Mouse (Mus musculus): ENCODE data around the gene Mmab. TPM values are rescaled to one million over a fixed set of nuclear protein-coding genes. Genes with fewer than 3 reads are reported as not detected.

Gene Mmab
- total RNA-seq, 2 experiments from 2014 or later, result 19.2 to 19.4 TPM

DNA sequence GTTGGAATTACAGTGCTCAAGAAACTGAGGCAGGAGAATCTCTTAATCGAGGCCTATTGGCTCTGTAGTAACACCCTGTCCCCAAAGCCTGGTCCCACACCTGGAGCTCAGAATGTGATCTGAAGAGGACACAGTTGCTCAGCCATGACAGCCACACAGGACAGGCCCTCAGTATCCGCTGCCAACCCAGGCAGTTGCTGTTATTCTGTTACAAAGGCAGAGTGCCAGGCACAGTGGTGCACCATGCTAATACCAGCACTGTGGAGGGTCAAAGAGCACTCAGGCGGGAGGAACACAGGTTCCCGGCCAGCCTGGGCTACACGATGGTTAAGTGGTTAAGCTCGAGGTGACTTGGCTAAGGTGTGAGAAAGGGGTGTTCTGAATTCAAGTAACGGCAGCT, 14.1 kb downstream of the Mmab start:
- DNase-seq (ENCODE audit: low spot score), result peak; percentile 21

DNA sequence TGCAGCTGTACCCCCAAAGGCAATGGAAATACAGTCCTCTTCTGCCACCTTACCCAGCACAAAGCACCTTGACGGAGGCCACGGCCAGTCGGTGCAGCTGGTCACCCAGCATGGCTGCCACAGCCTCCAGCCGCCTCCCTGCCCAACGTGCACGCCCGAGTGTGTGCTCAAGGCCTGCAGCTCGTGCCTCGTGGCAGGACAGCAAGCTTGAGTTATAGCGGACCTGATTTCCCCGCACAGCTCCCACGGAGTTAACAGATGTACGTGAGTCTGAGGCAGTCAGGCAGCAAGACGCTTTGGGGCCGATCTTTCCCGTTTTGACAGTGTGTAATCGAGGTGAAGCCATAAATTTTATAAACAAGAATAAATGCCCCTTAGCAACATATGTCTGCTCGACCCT, 15.2 kb downstream of the Mmab start:
- no peak for DNase-seq (ENCODE audit: low spot score)

DNA sequence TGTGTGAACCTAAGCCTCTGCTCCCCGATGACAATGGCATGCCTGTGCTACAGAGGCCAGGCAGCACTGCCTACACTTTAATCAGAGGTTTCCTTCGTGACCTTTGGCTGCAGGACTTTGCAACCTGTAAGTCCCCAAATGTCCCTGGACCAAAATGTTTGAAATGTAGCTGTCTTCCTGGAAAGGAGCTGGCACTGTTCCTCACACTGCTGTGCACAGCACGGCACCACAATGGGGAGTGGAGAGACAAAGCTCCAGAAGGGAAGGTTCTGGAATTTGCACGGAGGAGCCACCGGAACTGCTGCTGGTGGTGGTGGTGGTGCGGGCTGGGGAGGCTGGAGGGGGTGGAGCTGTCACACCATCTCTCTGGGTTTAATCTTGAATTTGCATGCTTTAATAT, 17.1 kb downstream of the Mmab start:
- no peak for DNase-seq (ENCODE audit: low spot score)

DNA sequence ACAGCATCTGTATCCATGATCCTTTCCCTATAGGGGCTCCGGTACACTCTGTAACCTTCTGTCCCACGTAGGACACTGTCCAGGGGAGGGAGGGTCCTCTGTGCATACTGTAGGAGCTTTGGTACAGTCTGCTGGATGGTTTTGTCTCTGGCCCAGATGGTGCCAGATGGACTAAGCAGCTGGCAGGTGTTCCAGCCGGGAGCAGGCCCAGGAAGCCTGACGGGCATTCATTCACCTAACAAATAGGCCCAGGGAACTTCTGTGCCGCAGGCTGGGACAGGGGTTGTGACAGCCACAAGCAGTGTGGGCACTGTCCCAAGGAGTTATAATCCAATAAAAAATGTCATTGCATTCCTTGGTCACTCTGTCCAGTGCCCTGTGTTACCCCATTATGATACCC, 19.9 kb downstream of the Mmab start:
- no peak for DNase-seq (ENCODE audit: low spot score)

DNA sequence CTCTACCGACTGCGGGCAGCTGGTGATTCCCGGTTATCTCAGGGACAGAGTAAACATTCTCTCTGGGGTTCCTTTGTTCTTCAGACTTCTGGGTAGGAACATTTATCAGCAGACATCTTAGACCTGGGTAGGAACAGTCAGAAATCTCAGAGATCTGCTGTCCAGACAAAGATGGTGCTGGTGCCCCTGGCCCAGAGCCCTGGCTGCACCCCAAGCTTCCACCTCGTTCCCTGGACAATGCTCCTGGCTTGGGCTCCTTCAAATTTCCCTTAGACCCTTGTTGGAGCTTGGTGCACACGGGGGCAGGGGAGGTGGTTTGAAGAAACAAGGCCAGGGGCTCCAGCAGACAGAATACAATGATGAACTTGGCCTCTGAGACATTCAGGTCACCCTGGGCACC, 21.3 kb downstream of the Mmab start:
- DNase-seq (ENCODE audit: low spot score), result no peak

DNA sequence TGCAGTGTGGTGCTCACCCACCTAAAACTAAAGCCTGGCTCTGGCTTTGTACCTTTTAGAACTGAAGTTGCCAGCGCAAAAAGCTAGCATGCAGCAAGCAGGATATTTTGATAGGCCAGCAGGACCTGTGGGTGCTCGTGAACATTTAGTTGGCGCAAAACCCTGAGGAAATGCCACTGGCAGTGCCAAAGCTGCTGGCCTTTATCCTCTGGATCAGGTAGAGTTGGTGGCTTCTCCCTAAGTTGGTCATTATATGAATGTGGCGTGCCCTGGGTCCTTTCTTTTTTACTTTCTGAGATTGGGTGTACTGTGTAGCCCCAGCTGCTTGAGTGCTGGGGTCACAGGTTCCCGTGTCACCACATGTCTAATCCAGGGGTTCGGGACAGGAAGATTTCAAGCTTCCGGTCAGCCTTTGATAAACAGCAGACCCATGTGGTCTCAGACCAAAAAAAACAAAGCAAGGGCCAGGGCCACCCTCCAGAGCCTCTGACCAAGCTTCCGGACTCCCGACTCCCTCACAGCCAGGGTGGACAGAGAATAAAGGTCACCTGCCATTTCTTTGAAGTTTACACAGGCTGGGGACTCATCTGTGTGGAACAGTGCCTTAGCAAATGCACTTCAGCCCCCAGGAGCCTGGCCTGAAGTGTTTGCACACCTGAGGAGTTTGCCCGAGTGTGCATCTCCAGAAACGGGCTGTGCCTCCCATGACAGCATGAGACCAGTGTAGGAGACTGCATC, 22.1 kb downstream of the Mmab start:
- DNase-seq (ENCODE audit: low spot score), result no peak

DNA sequence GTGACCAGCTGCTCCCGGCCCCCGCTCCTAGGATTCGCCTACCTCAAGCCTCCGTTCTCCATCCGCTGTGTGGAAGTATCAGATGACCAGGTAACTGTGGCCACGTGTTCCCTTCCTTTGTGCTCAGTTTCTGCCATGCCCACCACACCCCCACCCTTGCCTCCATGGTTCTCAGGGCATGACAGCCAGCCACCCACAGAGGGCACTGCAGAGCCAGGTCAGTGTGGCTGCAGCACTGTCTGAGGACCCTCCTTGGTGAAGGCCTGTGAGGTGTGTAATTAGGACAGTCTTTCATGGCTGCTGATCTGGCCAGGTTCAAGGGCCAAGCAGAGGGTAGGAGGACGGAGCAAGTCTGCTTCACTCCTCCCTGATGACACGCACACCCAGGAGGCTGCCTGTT, 25.3 kb downstream of the Mmab start:
- DNase-seq (ENCODE audit: low spot score), result no peak

DNA sequence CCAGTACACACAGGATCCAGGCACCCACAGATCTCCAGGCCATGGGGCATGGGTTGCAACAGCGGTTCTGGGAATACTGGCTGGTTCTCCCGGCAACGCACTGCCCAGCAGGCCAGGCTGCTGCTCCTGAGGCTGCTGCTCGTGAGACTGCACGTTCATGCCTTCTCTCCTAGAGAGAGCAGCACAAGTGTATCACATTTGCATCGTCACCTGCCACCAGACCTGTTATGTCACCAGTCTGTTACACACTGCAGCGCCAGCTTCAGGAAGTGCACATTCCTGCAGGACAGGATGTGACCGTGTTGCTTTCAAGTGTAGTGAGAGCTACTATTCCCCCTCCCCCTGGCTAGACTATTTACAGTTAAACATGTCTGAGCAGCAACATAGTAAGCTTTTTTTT, 27.0 kb downstream of the Mmab start:
- DNase-seq (ENCODE audit: low spot score), result no peak

DNA sequence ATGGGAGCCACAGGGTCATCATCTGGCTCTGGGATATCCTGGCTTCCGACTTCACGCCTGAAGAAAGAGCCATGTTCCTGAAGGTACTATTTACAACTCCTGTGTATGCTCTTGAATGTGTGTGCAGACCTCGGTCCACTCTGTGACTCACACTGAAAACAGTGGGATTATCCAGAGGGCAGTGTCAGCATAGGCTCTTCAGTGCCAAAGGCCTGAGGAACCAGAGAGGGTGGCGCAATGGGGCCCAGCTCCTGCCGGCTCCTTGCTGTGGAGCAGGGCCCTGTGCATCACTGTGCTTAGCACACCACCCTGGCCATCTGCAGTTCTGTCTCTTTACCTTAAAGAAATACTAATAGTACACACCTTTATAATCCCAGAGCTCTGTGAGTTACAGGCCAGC, 28.3 kb downstream of the Mmab start:
- no peak for DNase-seq (ENCODE audit: low spot score)

DNA sequence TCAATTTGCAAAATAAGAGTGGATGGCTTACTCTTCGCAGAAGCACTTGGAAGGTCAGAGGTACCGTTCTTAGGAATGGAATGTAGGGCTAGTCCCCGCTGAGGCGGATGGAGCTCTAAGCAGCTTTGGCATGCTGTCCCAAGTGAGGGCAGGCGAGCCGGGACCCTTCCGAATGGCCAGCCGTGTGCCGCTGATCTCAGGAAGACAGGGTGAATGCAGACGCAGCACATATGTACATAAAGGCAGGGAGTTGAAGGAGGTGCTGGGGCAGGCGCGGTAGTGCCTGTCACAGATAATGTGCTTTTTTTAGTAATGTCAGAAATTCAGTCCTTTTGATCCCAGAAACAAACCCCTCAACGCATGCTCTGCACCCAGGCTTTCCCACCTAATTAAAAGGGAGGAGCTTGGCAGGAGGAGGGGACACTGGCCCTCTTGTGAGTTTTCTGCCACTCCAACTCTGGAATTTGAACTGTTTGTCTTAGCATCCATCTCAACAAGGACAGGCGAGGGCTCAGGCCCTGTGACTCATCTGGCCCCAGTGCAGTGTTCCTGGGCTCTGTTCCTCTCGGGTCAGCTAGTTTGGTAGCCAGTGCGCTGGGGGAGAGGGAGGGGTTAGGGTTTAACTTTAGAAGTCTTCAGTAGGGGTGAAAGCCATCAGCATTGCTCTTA, 30.7 kb downstream of the Mmab start:
- peak; percentile 62 for DNase-seq (ENCODE audit: low spot score)

DNA sequence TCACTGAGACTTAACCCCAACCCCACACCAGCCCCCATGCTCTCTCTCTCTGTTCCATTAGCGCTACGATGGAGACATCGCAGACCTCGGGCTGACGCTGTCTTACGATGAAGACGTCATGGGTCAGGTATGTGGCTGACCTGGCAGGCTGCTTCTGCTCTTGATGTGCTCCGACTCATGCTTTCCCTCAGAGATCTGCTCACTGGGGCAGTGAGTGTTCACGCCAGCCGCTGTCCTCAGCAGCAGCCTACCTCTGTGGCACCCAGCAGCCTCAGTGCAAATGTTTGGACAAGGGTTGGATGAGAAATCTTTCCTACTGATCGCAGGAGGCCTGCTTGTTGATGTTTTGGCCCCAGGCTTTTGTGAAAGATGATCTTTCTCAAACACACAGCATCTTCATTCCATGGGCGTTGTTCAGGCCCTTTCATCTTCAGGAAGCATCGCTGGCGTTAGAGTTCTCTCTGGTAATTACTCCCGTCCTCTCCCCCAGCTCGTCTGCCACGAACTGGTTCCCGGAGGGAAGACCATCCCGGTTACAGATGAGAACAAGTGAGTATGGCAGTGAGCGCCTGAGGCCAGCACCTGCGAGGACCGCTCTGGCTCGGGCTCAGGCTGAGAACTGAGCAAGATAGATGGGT, 31.4 kb downstream of the Mmab start:
- no peak for DNase-seq (ENCODE audit: low spot score)

DNA sequence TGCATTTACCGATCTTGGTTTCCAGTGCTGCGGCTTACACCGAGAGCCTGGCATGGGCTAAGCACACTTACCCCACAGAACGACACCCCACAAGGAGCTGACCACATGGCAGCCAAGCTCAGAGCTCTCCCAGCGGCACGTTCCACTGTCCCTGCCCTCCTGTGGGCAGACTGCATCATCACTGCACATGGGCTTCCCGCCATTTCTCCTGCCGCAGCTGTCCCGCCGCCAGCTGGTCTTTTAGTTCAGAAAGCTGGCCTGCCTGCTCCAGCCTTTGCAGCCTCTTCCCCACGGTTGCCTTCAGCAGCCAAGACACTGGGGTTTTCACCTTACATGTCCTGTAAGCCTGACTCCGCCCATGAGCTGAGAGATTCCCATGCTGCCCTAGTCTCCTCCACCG, 33.4 kb downstream of the Mmab start:
- no peak for DNase-seq (ENCODE audit: low spot score)

DNA sequence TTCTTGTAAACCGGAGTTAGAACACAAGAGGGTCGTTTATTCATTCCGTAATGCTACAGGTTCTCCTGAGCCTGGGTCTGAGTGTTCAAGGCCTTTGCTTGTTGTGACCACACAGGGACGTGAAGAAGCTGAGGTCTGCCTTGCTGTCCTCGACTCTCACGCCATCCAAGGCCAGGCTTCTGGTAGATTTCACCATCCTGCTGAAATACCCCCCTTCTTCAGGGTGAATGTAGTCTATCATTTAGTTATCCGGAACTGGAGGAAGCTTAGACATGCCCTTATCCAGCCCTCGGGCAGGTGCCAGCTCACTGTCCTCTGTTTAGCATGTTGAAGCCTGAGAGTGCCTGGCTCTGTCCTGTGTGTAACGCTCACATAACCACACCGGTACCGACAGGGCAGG, 35.0 kb downstream of the Mmab start:
- DNase-seq (ENCODE audit: low spot score), result no peak

DNA sequence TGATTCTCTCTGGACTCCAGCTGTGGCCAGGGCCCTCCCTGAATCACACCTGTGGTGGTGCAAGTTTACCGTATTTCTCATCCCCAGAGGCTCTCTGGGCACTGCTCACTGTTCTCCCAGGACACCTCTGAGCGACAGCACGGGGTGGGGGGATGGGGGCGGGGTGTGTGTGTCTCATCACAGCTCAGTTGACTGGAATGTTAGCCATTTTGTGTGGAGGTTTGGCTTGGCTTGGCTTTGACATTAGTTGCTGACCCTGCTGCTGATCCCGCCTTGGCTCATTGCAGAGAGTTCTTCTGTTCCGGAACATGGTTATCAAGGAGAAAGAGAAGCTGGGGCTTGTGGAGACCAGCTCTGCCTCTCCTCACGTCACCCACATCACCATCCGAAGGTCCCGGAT, 36.0 kb downstream of the Mmab start:
- DNase-seq (ENCODE audit: low spot score), result no peak

DNA sequence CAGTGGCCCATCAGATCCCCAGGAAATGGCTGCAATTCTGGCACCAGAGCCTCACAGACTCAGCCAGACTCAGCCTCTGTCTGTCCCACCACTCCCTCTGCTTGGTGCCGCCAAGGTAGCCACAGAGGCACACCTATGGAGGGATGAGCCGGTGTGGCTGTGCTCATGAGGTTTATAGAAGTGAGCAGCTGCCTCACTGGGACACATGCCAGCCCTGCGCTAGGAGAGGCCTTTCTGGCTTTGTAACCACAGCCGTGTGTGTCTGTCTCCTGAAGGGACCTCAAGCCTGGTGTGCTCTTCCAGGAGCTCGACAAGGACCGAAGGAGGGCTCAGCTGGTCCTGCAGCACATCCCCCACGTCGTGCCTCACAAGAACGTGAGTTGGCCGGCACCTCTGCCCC, 36.6 kb downstream of the Mmab start:
- DNase-seq (ENCODE audit: low spot score), result peak; percentile 18

DNA sequence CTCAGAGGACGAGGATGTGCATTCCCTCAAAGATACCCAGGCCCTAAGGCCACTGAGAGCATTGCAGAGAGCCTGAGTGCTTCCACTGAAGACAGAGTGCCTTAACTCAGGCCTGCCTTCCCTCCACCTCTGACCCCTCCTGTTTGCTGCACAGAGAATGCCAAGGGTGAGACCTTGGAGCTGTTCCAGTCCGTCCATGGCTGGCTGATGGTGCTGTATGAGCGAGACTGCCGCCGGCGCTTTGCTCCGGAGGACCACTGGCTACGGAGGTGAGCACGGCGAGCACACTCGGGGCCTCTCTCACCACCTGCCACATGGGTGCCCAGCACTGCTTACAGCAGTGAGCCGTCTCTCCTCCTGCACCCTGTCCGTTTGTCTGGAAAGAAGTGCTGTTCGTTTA, 37.3 kb downstream of the Mmab start:
- DNase-seq (ENCODE audit: low spot score), result no peak

DNA sequence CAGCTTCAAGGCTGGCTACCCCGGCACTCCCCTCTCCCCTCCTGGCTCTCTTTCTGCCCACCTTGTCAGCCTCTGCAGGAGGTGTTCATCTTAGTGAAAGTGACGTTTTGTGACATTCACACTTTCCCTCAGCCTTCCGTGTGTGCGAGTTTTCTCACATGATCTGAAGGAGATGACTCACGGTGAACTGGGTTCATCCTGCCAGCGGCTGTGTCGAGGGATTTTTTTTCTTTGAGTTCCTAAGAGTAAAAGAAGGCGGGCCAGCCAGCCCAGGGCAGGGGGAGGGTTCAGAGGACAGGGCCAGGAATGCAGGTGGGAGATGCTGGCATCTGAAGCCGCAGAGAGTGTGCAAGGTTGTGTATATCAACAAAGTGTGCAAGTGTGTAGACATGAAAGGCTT, 50.7 kb downstream of the Mmab start:
- DNase-seq (ENCODE audit: low spot score), result no peak

DNA sequence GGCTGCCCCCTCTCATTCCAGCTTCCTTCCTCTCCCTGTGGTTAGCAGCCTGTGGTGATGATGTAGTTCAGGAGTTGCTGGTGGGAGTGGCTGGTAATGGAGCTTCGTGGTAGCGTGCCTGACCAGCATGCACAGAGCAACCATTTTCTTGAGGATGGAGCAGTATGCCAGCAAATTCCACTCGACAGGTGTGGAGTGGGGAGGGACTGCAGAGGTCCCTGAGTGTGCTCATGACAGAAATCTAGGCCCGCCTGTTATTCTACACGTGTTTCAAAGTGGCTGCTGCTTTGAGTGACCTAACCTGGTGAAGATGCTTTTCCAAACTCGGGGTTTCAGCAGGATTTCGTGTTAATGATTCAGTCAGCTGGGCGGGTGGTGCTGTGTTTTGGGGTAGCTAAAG, 59.4 kb downstream of the Mmab start:
- DNase-seq (ENCODE audit: low spot score), result no peak

DNA sequence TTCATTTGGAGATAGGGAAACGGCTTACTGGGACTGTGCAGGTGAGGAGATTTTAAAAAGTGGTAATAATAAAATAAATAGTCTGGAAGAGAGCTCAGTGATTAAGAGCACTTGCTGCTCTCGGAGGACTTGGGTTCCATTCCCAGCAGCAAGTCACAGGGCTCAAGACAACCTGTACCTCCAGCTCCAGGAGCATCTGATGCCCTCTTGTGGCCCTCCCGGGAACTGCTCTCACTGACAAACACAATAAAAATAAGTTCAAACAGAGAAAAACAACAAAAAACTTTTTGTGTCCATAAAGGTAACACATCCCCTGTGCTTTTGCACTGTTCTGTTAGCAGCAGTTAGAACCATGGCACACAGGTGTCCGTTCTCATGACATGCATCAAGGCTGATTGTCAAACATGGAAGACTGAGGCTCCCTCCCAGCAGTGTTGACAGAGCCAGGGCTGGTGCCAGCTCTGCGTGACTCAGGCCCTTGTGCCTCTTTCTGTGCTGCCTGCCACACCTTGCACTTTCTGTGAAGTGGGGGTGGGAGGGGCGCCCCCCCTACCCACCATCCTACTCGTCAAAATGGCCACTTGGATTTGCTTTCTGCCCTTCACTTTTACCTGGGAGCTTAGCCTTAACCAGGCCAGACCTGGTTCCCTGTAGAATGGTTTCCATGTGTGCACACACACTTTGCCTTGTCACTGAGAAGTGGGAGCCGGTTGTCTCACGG, 60.5 kb downstream of the Mmab start:
- no peak for DNase-seq (ENCODE audit: low spot score)
